Mouse (Mus musculus) forebrain, postnatal 0 days (tissue): ENCODE data around the gene Uspl1. TPM values are rescaled to one million over a fixed set of nuclear protein-coding genes. Genes with fewer than 3 reads are reported as not detected.

Experiments used
- ATAC-seq: fragments of 200-750 bp; cut with Nextera tagmentation; 2 replicates; pipeline ENCODE4 v1.8.0; 2017; ENCODE audit warnings: mild to moderate bottlenecking, moderate library complexity
- DNase-seq: peaks from one replicate; pipeline ENCODE4 v3.0.0-alpha.2; 2015
- H3K27ac ChIP-seq: fragments of 300-500 bp; sonication (generic); 2 replicates; pipeline ENCODE4 v1.5.1; 2014; ENCODE audit warnings: low read depth, mild to moderate bottlenecking, antibody characterized with exemption, low read length, moderate library complexity, mixed read lengths
- H3K27me3 ChIP-seq: fragments of 300-500 bp; sonication (generic); 2 replicates; pipeline ENCODE4 v1.6.1; 2014; ENCODE audit warnings: mild to moderate bottlenecking, low read length, mixed read lengths; ENCODE audit not compliant: insufficient read depth
- H3K36me3 ChIP-seq: fragments of 300-500 bp; sonication (generic); 2 replicates; pipeline ENCODE4 v1.6.1; 2014; ENCODE audit warnings: mild to moderate bottlenecking, moderate library complexity; ENCODE audit not compliant: insufficient read depth
- H3K4me1 ChIP-seq: fragments of 300-500 bp; sonication (generic); 2 replicates; pipeline ENCODE4 v1.6.1; 2014; ENCODE audit warnings: antibody characterized with exemption; ENCODE audit not compliant: insufficient read depth
- H3K4me2 ChIP-seq: fragments of 300-500 bp; sonication (generic); 2 replicates; pipeline ENCODE4 v1.6.1; 2014; ENCODE audit warnings: low read depth, mild to moderate bottlenecking, moderate library complexity
- H3K4me3 ChIP-seq: fragments of 300-500 bp; sonication (generic); 2 replicates; pipeline ENCODE4 v1.5.1; 2014; ENCODE audit warnings: low read depth, low read length, mixed read lengths
- H3K9ac ChIP-seq: fragments of 300-500 bp; sonication (generic); 2 replicates; pipeline ENCODE4 v1.6.1; 2014; ENCODE audit warnings: mild to moderate bottlenecking
- H3K9me3 ChIP-seq: fragments of 300-500 bp; sonication (generic); 2 replicates; pipeline ENCODE4 v1.6.1; 2016; ENCODE audit warnings: low read length
- CTCF ChIP-seq: sonication (generic); IDR thresholded peaks from 2 replicates; pipeline ENCODE4 v1.5.1; 2016; ENCODE audit warnings: antibody characterized with exemption, control low read depth, low read depth
- WGBS: fragments of 180-500 bp; shearing (Covaris S2); extraction: QIAGEN DNeasy Blood & Tissue Kit; methylation state at CpG from one replicate; pipeline ENCODE4 v1.1.7; 2014; 5-methylcytosine and 5-hydroxymethylcytosine counted together
- microRNA-seq, 2 experiments: library from miRNA; unstranded; fragments of <30 nt; microRNA quantifications; one replicate each; pipeline ENCODE4; 2016
- polyA plus RNA-seq: library from polyadenylated mRNA; unstranded; fragments of >200 nt; fragmentation: Nextera tagmentation; extraction: Ambion mirVana; gene quantifications from 2 replicates; pipeline ENCODE4 v1.2.1, GENCODE M21; 2015
- total RNA-seq: library from RNA; depleted of rRNA; stranded (reverse); fragments of >200 nt; gene quantifications from 2 replicates; pipeline ENCODE4 v1.2.3, GENCODE M21; 2014; rRNA removed

Gene Uspl1
- total and polyA plus RNA-seq, 2 experiments from 2014 or later: 41.8 to 61.3 TPM

DNA sequence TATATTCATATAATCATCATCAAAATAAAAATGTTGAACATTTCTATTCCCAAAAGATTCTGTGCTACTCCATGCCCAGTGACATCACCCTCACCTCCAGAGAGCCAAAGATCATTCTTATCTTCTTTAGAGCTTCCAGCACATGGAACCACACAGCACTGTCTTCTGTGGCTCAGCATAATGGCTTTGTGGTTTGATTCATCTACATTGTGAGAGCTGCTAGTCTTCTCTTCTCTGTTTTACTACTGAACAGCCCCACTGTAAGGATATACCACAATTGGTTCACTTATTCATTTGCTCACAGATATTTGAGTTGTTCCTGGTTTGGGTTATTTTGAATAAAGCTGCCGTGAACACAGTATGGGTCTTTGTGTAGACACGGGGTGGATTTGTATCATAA, 71.4 kb downstream of the Uspl1 start:
- no peak overlapping the region for H3K4me3 ChIP-seq
- H3K9me3 ChIP-seq: no peaks in the 10 kb centered on the region
- no peaks in the 10 kb centered on the region for H3K36me3 ChIP-seq
- no peak overlapping the region for H3K4me2 ChIP-seq
- H3K9ac ChIP-seq: no peak overlapping the region
- 0 out of 2 replicates have a peak, but pooled peaks cover 3% of the 10 kb centered on the region for H3K4me1 ChIP-seq
- no peak overlapping the region for H3K27ac ChIP-seq
- WGBS: 86% methylated on average over 2 of the region's 2 CpGs
- ATAC-seq (no peak), DNase-seq (no peak)
- no peak for TF ChIP-seq CTCF
- no peaks in the 10 kb centered on the region for H3K27me3 ChIP-seq

DNA sequence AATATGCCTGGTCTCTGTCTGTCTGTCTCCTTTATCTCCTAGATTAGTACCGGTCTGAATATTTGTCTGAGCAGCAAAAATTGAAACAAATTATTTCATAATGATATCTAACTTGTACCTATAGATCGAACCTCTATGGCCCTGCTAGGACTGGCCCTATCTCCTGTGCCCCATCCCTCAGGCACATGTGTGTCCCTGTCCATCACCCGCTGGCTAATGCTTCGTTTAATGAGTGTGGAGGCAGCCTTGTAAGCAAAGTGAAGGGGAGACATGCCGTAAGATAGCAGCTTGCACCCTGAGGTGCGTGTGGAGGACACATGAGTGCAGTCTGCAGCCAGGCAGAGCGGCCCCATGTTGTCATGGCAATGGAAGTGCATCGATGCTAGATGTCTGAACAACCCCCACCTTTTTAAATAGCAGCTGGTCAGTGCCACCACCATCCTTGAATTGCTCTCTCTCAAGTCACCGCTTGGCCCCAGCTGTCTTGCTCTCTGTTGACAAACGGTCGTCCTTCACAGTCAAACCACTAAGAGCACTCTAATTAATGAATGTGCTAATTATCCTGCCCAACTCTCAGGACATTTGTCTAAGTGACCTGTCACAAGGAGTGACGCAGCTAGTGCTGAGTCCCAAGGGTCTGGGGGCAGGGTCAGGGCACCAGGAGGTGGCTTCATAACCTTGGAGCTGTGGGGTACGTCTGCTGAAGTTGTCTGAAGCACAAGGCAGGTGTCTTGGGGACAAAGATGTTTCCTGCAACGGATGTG, 73.5 kb downstream of the Uspl1 start:
- Histone ChIP-seq H3K9ac (no peak overlapping the region), H3K4me1 (0 out of 2 replicates have a peak, but pooled peaks cover 3% of the 10 kb centered on the region), H3K4me3 (no peak overlapping the region), H3K9me3 (no peaks in the 10 kb centered on the region), H3K27ac (no peak overlapping the region), H3K27me3 (no peaks in the 10 kb centered on the region), H3K4me2 (no peak overlapping the region), H3K36me3 (no peaks in the 10 kb centered on the region)
- no peak for DNase-seq
- peak; percentile 47 for ATAC-seq
- 59% methylated on average over 14 of the region's 14 CpGs for WGBS
- TF ChIP-seq CTCF: no peak

DNA sequence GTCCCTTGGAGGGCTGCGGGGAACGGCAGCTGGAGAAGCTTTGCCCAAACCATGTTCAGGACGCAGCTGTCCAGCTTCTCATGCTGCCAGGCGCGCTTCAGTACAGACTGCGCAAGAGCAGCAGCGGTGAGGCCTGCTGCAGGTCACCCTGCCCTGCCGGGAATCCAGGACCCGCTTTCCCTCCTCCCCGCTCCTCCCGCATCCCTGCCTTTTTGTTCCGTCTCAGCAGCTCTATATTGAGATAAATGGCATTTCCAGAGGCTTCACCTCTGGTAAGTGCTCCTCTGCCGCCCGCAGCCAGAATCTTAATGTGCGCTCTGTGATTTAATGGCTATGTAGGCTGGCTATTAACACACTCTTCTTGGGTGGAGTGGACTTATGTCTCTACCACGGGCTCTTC, 74.9 kb downstream of the Uspl1 start:
- Histone ChIP-seq H3K4me1 (0 out of 2 replicates have a peak, but pooled peaks cover 3% of the 10 kb centered on the region), H3K36me3 (no peaks in the 10 kb centered on the region), H3K4me2 (no peak overlapping the region), H3K9me3 (no peaks in the 10 kb centered on the region), H3K27ac (no peak overlapping the region), H3K27me3 (no peaks in the 10 kb centered on the region), H3K4me3 (no peak overlapping the region), H3K9ac (no peak overlapping the region)
- ATAC-seq: peak; percentile 61
- WGBS: 48% methylated on average over 16 of the region's 16 CpGs
- TF ChIP-seq CTCF: no peak
- DNase-seq: no peak

DNA sequence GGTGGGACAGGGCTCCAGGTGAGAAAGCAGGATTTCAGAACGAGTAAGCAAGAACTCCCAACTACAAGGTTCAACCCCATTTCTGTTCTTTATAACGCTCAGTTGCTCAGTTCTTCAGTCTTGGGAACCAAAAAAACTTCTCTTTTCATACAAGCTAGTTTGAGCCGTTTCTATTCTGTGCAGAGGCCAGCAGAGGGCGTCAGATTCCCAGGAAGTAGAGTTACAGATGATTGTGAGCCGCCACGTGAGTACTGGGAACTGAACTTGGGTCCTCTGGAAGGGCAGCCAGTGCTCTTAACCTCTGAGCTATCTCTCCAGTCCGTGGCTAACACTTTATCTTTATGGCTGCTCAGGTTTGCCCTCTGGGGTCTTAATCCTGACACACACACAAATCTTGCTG, 77.3 kb downstream of the Uspl1 start:
- Histone ChIP-seq H3K4me2 (no peak overlapping the region), H3K4me1 (0 out of 2 replicates have a peak, but pooled peaks cover 3% of the 10 kb centered on the region), H3K27me3 (no peaks in the 10 kb centered on the region), H3K9ac (no peak overlapping the region), H3K27ac (no peak overlapping the region), H3K9me3 (no peaks in the 10 kb centered on the region), H3K36me3 (no peaks in the 10 kb centered on the region), H3K4me3 (no peak overlapping the region)
- whole genome bisulfite sequencing: 75% methylated on average over 7 of the region's 7 CpGs
- no peak for ATAC-seq
- DNase-seq: no peak
- TF ChIP-seq CTCF: no peak

DNA sequence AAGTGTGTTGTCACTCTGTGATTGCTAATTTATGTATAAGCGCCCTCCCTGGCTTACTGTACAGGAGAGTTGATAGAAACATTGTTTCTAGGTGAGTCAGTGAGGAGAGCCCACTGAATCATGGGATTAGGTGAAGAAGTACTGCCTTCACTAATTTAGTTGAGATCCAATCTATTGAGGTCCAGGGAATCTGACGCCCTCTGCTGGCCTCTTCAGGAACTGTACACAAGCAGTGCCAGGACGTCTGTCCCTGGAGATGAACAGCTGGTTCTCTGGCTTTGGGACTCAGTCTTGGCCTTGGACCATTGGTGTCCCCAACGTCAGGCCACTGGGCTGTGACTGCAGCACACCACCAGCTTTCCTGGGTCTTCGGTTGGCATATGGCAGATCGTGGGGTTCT, 77.7 kb downstream of the Uspl1 start:
- ATAC-seq (no peak), DNase-seq (no peak)
- Histone ChIP-seq H3K4me3 (no peak overlapping the region), H3K9ac (no peak overlapping the region), H3K36me3 (no peaks in the 10 kb centered on the region), H3K9me3 (no peaks in the 10 kb centered on the region), H3K27me3 (no peaks in the 10 kb centered on the region), H3K4me2 (no peak overlapping the region), H3K27ac (no peak overlapping the region), H3K4me1 (0 out of 2 replicates have a peak, but pooled peaks cover 3% of the 10 kb centered on the region)
- TF ChIP-seq CTCF: peak; percentile 19; the same call in 1 of the 2 replicates
- 63% methylated on average over 6 of the region's 6 CpGs for WGBS

DNA sequence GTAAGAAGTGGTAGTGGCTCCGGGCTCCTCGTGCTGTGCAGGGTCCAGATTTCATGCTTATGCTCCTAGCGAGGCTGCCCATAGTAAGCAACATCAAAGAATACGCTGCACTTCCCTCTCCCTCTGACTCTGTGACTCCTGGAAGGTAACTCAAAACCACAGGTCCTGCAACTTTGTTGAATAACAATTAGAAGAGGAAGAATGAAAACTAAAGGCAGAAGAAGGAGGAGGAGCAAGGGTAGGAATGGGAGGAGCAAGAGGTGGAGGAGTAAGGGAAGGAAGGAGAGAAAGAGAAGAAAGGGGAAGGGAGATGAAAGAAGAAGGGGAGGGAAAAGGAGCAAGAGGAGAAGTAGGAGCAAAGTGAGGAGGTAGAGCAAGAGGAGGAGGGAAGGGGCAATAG, 80.3 kb downstream of the Uspl1 start, which contains the start of gene Alox5ap:
Gene Alox5ap, plus strand, starts transcription at position 363 of the 400 bp plus-strand sequence.
- WGBS: 55% methylated on average over 4 of the region's 4 CpGs
- no peak within 1 kb of the TSS for H3K9ac ChIP-seq
- no peak within 1 kb of the TSS for H3K4me2 ChIP-seq
- H3K36me3 ChIP-seq: no peaks in the 10 kb centered on the region
- no peaks in the 10 kb centered on the region for H3K9me3 ChIP-seq
- H3K4me3 ChIP-seq: no peak within 1 kb of the TSS
- DNase-seq (no peak), ATAC-seq (no peak)
- no peak for TF ChIP-seq CTCF
- no peaks in the 10 kb centered on the region for H3K27me3 ChIP-seq
- no peak within 1 kb of the TSS for H3K27ac ChIP-seq
- 0 out of 2 replicates have a peak, but pooled peaks cover under 1% of the 10 kb centered on the region for H3K4me1 ChIP-seq

DNA sequence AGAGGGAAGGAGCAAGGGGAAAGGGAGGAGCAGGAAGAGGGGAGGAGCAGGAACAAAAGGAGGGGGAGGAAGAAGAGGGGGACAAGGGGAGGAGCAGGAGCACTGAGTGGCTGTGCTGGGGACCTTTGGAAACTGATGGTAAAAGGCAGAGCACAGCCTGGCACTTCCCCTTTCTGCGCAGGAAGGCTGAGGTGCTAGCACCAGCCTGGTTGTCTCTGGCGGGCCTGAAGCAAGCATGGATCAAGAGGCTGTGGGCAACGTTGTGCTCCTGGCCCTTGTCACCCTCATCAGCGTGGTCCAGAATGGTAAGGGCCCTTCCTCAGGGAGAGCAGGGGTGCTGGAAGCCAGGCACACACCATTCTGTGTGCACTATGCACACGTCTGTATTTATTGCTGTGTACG, 80.7 kb downstream of the Uspl1 start:
- no peaks in the 10 kb centered on the region for H3K9me3 ChIP-seq
- no peak overlapping the region for H3K4me2 ChIP-seq
- ATAC-seq: no peak
- no peaks in the 10 kb centered on the region for H3K27me3 ChIP-seq
- no peak for DNase-seq
- no peak overlapping the region for H3K27ac ChIP-seq
- no peak overlapping the region for H3K4me3 ChIP-seq
- H3K4me1 ChIP-seq: no peaks in the 10 kb centered on the region
- WGBS: 60% methylated on average over 6 of the region's 6 CpGs
- no peak overlapping the region for H3K9ac ChIP-seq
- H3K36me3 ChIP-seq: no peaks in the 10 kb centered on the region
- no peak for TF ChIP-seq CTCF

Small RNA genes within 50 kb of the gene (microRNA-seq; reads per million reads assigned to microRNA genes)
- gene Gm24105: 0 reads per million in 2 experiments

Other genes starting within 250 kb of the Uspl1 start
- gene Gm42791, start 189.2 kb upstream of the Uspl1 start, total RNA-seq: not detected in 2 replicates
- 2.0 and 5.7 TPM in 2 replicates for gene Gm42791, start 189.2 kb upstream of the Uspl1 start, polyA plus RNA-seq
- 446 and 559 TPM in 2 replicates for gene Hmgb1, start 139 bp downstream of the Uspl1 start, total RNA-seq
- 836 and 892 TPM in 2 replicates for gene Hmgb1, start 139 bp downstream of the Uspl1 start, polyA plus RNA-seq
- 3.4 and 11.6 TPM in 2 replicates for gene Alox5ap, start 80.4 kb downstream of the Uspl1 start, total RNA-seq
- 10.8 and 13.3 TPM in 2 replicates for gene Alox5ap, start 80.4 kb downstream of the Uspl1 start, polyA plus RNA-seq
- gene Medag, start 227.4 kb downstream of the Uspl1 start, total RNA-seq: 1.7 and 2.1 TPM in 2 replicates
- gene Medag, start 227.4 kb downstream of the Uspl1 start, polyA plus RNA-seq: 1.1 and 1.8 TPM in 2 replicates